Mouse (Mus musculus) heart, adult 18-20 months (tissue): ENCODE results near the gene Clrn3. TPM values are rescaled to one million over a fixed set of nuclear protein-coding genes. Genes with fewer than 3 reads are reported as not detected.
"Not testable (repeated sequence)": the region's sequence is repeated elsewhere in the genome, so short reads cannot be mapped to it uniquely, and the experiment has no call there.

ENCODE experiments used
- DNase-seq, 2 experiments: peaks; one replicate each; pipeline ENCODE4 v3.0.0; 2021 to 2022; ENCODE audit warnings: mixed read lengths in 1 of 2
- long read RNA-seq, 2 experiments: library from polyadenylated mRNA; stranded (forward); transcript quantifications; one replicate each; pipeline ENCODE4 v2.0.0; 2021
- total RNA-seq, 2 experiments: library from RNA; stranded (reverse); gene quantifications; 2 replicates each; pipeline ENCODE4 v1.2.3; 2021

Clrn3 gene
- total RNA-seq, result not detected
- long read RNA-seq, experiment 1, result 0 reads
- long read RNA-seq, experiment 2, result 0 reads

GRCm38 (mm10) chr7:135528515-135528914 lies at the start of gene Clrn3:
Gene Clrn3, minus strand, starts transcription at chr7:135528654.
- DNase-seq, result no peak

- no peak for DNase-seq
These were observed 47.9 kb upstream of the Clrn3 start for GRCm38 (mm10) chr7:135576329-135576728.

- not testable (repeated sequence) for DNase-seq
These were observed 47.0 kb upstream of the Clrn3 start for GRCm38 (mm10) chr7:135575319-135576069.

GRCm38 (mm10) chr7:135571951-135572559 lies 43.6 kb upstream of the Clrn3 start:
- DNase-seq, result peak; percentile 38 to 62

GRCm38 (mm10) chr7:135571392-135571791 lies 42.9 kb upstream of the Clrn3 start:
- peak; percentile 36 to 40 for DNase-seq

- DNase-seq, result no peak
These were observed 40.1 kb upstream of the Clrn3 start for GRCm38 (mm10) chr7:135568550-135568949.

GRCm38 (mm10) chr7:135567582-135567981 lies 39.1 kb upstream of the Clrn3 start:
- no peak for DNase-seq

- DNase-seq, result no peak
These were observed 37.6 kb upstream of the Clrn3 start for GRCm38 (mm10) chr7:135566013-135566412.

- DNase-seq, result no peak
These were observed 35.6 kb upstream of the Clrn3 start for GRCm38 (mm10) chr7:135564022-135564421.

GRCm38 (mm10) chr7:135560280-135560679 lies 31.8 kb upstream of the Clrn3 start:
- DNase-seq, result no peak

- DNase-seq, result no peak
These were observed 28.4 kb upstream of the Clrn3 start for GRCm38 (mm10) chr7:135556663-135557402.

GRCm38 (mm10) chr7:135553550-135553949 lies 25.1 kb upstream of the Clrn3 start:
- DNase-seq, result no peak

- peak; percentile 51 to 71 for DNase-seq
These were observed 23.1 kb upstream of the Clrn3 start for GRCm38 (mm10) chr7:135551547-135551946.

GRCm38 (mm10) chr7:135548434-135548833 lies 20.0 kb upstream of the Clrn3 start:
- no peak for DNase-seq

- no peak for DNase-seq
These were observed 18.1 kb upstream of the Clrn3 start for GRCm38 (mm10) chr7:135546530-135546929.

- DNase-seq, result no peak
These were observed 17.5 kb upstream of the Clrn3 start for GRCm38 (mm10) chr7:135545957-135546356.

- no peak for DNase-seq
These were observed 15.9 kb upstream of the Clrn3 start for GRCm38 (mm10) chr7:135544321-135544720.

- no peak for DNase-seq
These were observed 14.6 kb upstream of the Clrn3 start for GRCm38 (mm10) chr7:135543033-135543432.

- no peak for DNase-seq
These were observed 13.8 kb upstream of the Clrn3 start for GRCm38 (mm10) chr7:135542235-135542634.

- DNase-seq, result peak in 1 of 2 experiments; percentile 7
These were observed 11.0 kb upstream of the Clrn3 start for GRCm38 (mm10) chr7:135539429-135539828.

- DNase-seq, result peak; percentile 30 to 55
These were observed 9.7 kb upstream of the Clrn3 start for GRCm38 (mm10) chr7:135537948-135538741.

- DNase-seq, result peak; percentile 87 to 91
These were observed 9.0 kb upstream of the Clrn3 start, which contains the start of gene Ptpre for GRCm38 (mm10) chr7:135537341-135537901. Gene Ptpre, plus strand, starts transcription at chr7:135537481.
